Mouse (Mus musculus): Measurements from ENCODE around the gene Zfp689.
"Not testable (repeated sequence)": the region's sequence is repeated elsewhere in the genome, so short reads cannot be mapped to it uniquely, and the experiment has no call there.

The Zfp689 gene

DNA sequence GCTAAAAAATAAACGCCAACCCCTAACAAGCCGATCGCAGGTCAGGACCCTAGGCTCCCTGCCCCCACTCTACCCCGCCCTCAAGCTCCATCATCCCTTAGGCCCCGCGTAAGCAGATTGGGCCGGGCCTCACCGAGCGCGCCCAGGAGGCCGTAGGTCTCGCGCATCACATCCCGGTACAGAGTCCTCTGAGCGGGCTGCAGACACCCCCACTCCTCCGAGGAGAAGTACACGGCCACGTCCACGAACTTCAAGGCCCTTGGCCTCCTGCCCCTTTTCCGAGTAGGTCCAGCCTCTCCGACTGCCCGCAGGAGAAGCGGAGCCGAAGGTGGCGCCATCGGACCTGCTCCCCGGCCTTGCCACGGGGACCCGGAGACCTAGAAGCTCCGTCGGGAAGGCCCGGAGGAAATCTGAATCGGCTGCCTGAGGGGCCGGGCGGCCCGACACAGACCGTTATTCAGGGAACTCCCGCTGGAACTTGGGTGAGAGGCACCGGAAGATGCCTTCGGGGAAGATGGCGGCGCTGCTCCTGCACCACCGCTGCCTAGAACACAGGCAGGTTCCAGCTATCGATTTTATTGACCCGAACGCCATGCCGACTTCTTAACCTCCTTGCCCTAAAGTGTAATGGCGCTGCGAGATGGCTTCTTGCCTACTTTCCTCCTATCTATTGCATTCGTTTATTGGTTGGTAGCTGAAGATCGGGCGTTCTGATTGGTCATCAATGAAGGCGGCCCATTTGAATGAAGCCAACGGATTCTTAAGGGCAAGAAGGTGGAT, at the start of gene Zfp689:
Gene Zfp689, minus strand, starts transcription at position 638 of the 780 bp plus-strand sequence.
- DNase-seq (ENCODE audit: low spot score): peak; percentile 97

DNA sequence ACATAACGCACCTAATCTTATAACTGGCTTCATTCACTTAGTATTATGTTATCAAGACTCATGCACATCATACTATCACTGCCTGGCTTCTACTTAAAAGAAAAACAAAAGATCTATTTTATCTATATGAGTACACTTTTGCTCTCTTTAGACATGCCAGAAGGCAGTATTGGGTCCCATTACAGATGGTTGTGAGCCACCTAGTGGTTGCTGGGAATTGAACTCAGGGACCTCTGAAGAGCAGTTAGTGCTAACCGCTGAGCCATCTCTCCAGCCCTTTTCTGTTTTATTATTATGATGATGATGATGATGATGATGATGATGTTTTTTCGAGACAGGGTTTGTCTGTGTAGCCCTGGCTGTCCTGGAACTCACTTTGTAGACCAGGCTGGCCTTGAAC, 49.4 kb upstream of the Zfp689 start:
- DNase-seq (ENCODE audit: low spot score): no peak

DNA sequence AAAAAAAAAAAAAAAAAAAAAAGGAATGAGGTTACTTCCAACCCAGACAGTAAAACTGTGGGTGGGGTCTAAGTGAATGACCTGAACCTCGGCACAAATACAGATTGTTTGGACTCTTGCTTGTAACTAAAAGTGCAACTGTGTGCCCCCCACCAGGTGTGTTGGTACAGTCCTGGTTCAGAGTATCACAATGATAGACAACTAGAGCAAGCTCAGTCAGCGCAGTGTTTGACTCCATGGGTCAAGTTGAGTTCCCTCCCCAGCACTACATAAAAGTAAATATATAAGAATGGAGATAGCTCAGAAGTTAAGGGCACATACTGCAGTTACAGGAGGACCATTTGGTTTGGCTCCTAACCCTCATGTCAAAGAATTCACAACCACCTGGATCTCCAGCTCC, 48.4 kb upstream of the Zfp689 start:
- DNase-seq (ENCODE audit: low spot score): no peak

DNA sequence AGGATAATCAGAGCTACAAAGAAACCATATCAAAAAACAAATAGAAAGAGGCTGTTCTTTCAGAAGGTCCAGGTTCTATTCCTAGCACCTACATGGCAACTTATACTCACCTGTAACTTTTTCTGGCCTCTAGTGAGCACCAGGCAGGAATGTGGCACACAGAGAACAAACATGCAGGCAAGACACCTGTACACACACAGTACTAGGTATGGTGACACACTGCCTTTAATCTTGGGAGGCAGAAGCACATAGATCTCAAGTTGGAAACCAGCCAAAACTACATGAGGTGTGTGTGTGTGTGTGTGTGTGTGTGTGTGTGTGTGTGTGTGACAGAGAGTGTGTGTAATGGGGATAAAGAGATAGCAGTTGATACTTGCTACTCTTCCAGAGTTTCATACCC, 45.7 kb upstream of the Zfp689 start:
- DNase-seq (ENCODE audit: low spot score): no peak

DNA sequence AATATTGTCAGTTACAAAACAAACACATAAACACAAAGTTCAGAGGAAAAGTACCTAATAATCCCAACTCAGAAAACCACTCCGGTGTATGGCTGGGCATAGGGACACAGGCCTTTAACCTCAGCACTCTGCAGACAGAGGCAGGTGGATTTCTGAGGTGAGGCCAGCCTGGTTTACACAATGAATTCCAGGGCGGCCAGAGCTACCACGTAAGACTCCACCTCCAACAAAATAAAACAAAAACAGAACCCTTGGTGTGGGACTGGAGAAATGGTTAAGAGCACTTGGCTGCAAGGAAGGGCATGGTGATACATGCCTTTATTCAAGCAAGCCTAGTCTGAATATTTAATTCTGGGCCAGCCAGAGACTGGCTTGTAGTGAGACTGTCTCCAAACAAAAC, 42.9 kb upstream of the Zfp689 start:
- DNase-seq (ENCODE audit: low spot score): no peak

DNA sequence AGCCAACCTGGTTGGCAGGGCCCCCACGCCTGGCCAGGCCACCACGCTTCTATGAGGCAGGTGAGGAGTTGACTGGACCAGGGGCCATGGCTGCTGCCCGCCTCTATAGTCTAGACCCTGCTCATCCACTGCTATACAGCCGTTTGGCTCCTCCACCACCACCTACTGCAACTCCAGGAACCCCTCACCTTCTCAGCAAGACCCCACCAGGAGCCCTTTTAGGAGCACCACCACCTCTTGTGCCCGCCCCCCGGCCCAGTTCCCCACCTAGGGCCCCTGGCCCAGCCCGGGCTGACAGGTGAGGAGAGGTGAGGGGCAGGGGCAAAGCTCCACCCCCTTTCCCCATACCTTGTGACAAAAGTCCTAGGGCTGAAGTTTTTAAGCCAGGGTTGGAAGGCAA, 41.0 kb upstream of the Zfp689 start:
- DNase-seq (ENCODE audit: low spot score): peak; percentile 26

DNA sequence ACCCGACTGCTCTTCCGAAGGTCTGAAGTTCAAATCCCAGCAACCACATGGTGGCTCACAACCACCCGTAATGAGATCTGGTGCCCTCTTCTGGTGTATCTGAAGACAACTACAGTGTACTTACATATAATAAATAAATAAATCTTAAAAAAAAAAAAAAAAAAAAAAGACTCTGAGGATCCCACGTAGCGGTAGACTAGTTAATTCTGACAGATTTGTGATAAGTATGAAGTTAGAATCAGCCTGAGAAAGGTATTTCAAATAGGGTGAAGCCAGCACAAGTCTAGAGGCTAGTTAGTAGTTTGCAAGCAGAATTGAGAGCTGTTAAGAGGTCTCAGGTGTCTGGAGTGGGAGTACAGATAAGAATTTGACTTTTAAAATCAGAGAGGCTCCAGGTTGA, 39.4 kb upstream of the Zfp689 start:
- not testable (repeated sequence) for DNase-seq (ENCODE audit: low spot score)

DNA sequence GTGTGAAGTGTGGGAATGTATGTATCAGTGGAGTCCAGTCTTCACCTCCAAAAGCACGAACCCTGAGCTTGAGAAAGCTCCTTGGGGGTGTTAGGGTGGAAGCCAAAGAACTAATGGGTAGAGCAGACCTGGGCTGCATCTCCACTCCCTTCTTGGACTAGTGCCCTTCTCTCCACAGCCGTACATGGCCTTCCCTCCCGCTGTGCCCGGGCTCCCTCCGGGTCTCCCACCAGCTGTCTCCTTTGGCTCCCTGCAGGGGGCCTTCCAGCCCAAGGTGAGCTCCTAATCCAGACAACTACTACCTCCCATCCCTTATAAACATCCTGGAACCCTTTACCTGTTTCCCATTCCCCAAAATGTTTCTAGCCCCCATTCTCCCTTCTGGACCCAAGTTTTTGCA, 36.5 kb upstream of the Zfp689 start:
- DNase-seq (ENCODE audit: low spot score): no peak

DNA sequence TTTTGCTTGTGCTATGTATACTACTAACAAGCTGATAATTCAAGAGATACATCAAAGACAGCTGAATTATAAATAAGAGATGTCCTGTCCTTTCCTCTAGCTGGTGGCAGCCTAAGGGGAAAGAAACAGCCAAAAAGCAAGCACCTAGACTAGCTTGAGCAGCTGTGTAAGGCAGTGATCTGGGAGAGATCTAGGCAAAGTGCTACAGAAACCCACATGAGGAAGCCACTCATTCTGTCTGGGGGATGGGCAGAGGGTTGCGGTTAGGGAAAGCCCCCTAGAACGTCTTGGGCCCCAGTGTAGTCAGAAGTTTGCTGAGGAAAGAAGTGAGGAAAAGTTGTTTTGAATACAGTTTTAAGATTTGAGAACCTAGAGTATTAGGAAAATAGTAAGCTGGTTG, 31.4 kb upstream of the Zfp689 start:
- DNase-seq (ENCODE audit: low spot score): no peak

DNA sequence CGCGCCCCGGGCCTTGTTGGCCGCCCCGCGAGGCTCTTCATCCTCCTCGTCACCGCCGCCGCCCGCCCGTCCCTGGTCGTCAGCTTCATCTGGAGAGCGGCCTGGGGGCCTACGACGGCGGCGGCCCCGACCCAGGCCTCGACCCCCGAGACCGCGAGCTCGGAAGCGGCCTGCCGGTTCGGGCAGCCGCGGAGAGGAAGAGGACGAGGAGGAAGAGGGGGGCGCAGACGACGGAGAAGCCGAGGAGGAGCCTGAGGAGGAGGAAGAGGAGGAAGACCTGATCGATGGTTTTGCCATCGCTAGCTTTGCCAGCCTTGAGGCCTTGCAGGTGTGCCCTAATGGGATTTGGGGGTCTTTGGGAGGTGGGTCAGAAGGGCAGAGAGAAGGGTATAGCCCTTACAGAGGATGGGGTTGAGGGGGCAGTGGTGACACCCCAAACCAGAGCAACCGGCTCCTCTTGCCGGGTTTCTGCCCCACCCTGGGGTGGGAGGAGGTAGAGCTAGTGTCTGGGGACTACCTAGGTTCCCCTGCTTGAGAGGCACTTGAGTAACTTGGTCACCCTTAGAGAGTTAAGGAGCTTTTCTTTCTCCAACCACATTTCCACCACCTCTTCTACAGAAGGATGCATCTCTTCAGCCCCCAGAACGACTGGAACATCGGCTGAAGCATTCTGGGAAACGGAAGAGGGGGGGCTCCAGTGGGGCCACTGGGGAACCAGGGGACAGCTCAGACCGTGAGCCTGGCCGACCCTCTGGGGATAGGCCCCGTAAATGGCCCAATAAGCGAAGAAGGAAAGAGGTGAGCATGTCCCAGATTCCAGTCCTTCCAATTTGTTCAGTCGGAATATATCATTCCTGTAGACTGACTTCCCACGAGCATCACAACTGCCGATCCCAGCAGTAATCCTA, 30.6 kb upstream of the Zfp689 start:
- DNase-seq (ENCODE audit: low spot score): no peak

DNA sequence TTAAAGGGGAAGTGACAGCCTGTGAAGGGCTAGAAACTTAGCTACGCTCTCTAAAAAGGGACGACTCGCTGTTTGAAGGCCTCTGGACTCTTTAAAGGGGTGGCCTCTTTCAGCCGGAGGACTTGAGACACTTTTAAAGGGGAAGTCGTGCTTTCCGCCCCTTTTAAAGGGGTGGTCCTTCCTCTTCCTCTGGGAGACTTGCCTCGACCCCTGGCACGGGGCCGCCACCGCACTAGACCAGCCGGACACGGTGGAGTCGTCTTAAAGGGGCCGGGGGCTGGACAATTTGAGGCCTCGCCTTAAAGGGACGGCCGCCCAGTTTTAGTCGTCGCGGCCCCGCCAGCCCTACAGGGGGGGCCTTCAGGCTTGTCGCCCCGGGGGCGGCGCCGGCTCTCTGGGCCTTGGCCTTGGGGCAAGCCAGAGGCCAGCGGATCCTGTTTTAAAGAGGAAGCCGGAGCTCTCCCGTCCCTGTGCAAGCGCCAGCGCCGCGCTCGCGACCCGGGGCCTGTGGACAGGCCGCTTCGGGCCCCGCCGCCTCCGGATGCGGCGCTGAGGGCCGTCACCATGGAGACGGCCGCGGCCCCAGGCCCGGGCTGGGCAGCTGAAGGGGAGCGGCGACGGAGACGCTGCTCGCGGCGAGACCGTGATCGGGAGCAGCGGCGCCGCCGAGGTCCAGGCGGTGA, 29.8 kb upstream of the Zfp689 start, which contains the start of gene Fbrs:
Gene Fbrs, plus strand, starts transcription at position 565 of the 683 bp plus-strand sequence.
- DNase-seq (ENCODE audit: low spot score): peak; percentile 96

DNA sequence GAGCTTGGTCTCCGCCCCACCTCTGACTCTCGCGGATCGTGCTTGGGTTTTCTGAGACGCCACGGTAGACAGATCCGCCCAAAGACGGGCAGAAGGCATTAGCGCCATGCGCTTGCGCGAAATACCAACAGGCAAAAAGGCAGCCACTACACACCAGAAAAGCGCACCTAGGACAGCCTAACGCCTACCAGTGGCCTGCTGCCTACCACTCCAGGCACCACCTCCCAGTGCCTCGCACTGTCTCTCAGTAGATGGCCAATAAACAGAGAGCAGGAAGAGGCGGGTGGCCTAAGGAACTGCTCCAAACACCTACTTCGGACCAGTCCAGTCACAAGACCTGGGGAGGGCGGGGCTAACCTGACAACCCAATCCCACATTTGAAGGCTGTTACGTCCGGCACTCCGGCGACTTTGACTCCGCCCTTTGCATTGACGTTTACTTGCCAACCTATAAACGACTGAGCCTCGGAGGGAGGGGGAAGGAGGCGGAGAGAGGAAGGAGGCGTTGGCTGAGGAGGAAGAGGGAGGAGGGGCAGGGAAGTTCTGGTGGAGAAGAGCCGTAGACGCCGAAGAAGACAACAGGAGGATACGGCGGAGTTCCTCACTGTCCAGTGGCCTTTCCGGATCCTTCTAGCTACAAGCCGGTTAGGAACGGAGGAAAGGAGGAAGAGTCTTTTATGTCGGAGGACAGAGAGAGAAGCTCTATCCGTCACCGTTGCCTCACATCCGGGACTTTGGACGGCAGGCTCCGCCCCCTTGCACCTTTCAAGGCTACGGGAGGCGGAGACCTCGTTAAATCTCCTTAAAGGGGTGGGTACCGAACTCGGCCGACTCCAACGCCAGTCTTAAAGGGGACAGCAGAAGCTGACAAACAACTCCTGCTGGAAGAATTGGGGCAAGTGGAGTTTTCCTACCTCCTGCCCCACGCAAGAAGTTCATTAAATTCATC, 29.0 kb upstream of the Zfp689 start:
- peak; percentile 100 for DNase-seq (ENCODE audit: low spot score)

DNA sequence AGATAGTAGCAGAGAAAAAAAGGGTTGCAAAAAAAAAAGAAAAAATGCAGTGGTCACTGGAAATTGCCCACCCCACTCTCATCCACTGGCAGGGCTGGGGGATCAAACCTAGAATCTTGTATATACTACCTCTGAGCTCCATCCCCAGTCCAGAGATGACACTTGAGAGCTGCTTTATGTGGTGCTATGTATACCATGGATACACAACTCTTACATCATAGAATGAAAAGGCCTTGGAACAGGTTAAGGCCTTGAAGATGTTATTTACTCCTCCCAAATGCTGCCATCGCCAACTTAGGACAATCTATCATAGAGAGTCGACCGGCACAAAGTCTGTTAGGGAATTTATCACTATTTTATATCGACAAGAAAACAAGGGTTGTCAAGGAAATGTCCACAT, 27.9 kb upstream of the Zfp689 start:
- DNase-seq (ENCODE audit: low spot score): no peak

DNA sequence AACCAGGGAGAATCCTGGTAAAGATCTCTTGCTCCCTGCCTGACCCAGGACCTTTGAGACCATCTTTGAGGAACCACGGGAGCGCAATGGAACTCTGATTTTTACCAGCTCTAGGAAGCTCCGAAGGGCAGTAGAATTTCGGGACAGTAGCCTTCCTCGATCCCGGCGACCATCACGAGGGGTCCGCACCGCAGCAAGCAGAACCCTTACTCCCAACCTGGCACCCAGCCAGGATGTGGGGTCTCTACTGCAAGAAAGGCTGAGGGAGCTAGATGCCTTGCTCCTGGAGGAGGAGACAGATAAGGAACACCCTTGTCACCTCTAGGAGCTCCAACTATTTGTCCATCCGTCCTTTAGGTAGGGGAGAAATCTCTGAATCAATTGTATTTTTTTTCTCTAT, 27.4 kb upstream of the Zfp689 start:
- DNase-seq (ENCODE audit: low spot score): no peak

DNA sequence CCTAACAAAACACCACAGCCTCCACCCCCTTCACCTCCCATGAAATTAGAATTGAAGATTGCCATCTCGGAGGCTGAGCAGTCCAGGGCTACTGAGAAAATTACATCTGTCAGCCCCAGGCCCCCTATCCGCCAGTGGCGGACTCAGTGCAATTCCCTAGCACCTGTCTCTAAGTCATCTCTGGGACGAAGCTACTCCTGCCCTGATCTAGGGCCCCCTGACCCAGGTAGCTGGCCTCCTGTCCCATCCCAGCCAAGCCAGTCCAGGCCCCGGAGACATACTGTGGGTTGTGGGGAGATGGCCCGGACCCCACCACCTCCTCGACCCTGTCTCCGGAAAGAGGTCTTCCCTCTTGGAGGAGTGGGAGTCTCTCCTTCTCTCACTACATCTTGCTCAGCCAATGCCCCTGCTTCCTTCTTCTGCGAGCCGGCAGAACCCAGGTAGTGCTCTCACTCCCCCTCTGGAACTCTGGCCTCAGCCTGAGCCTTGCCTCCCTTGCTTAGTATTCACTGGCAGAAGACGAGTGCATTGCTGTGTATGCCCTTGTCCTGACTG, 26.3 kb upstream of the Zfp689 start:
- DNase-seq (ENCODE audit: low spot score): no peak

DNA sequence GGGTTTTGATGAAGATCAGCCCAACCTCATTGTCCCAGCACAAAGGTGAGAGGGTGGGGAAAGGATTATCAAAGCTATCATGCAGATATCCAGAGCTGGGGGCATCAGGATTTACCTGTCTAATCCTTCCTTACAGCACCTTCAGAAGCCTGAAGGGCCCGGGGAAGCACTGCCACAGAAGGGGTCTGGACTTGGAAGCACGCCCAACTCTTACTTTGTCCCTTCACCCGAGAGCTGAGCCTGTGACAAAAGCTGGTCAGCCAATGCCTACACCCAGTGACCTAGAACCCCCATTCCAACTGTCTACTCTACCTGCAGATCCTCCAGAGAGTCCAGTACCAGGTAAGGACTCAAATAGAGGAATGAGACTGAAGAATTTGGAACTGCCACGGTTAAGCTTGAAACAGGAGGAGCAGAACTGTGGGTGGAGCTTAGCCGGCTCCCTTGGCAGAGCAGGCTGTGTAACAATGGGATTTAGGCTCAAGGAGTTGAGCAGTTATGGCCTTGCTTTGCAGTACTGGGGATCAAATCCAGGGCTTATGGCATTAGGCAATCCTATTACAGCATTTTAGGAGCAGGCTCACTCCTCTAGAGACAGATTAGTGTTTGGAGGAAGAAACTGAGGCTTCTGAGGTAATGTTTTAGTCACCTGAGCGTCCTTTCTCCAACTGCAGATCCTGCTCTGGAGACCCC, 25.6 kb upstream of the Zfp689 start:
- DNase-seq (ENCODE audit: low spot score): no peak

DNA sequence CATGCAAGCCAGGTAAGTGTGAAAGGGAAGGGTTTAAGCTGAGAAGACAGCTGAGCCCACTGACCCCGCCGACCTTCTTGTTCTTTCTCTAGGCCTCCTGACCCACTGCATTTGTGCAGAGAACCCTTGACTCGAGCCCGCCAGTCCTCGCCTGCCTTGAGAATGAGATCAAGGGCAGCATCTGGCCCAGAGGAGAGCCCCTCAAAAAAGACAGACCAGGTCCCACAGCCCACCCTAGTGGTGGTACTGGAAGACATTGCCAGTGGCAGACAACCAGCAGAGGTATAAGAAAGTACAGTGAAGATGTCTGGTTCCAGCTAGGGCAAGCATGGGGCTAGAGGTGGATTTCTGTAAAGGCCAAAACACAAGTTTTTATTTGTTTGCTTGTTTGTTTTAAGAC, 24.7 kb upstream of the Zfp689 start:
- DNase-seq (ENCODE audit: low spot score): no peak

DNA sequence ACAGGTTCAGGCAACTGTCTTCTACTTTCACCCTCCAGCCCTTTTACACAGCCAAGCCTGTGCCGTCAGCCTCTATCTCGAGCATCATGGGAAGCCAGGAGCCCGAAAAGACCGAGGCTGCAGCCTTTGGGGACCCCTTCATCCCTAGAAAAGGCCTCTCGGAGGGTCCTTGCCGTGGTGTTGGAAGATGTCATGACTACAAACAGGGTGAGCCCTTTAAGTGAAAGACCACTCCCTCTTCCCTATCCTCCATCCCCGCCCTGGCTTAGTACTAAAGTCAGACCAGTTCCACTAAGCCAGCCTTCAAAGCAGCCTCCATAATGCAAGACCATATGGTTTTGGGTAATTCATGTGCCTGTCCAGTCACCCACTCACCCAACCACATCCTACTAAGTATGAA, 23.1 kb upstream of the Zfp689 start:
- peak; percentile 43 for DNase-seq (ENCODE audit: low spot score)

DNA sequence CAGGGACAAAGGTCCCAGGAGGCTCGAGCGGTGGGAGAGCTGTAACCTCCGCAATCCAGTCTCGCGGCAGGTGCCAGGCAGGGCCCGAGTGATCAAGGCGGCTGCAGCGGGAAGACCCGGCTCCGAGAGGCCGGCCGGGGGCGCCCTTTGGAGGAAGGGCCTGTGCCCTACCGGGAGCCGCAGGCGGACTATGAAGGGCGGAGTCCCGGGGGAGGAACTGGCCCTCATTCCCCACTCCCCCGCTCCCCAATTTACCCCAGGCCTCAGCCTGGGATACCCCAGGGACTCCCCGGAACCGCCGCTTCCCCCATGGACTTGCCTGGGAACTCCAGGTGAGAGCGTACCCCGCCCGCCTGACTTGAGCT, 22.7 kb upstream of the Zfp689 start:
- no peak for DNase-seq (ENCODE audit: low spot score)

All from yolk sac, embryonic 10.5 days (tissue).